Mouse (Mus musculus) forebrain, postnatal 0 days (tissue): ENCODE results near the gene Myl3. TPM values are rescaled to one million over a fixed set of nuclear protein-coding genes. Genes with fewer than 3 reads are reported as not detected.

Experiments
- ATAC-seq: fragments of 200-750 bp; cut with Nextera tagmentation; 2 replicates; pipeline ENCODE4 v1.8.0; 2017; ENCODE audit warnings: mild to moderate bottlenecking, moderate library complexity
- DNase-seq: peaks from one replicate; pipeline ENCODE4 v3.0.0-alpha.2; 2015
- H3K27ac ChIP-seq: fragments of 300-500 bp; sonication (generic); 2 replicates; pipeline ENCODE4 v1.5.1; 2014; ENCODE audit warnings: low read depth, mild to moderate bottlenecking, antibody characterized with exemption, low read length, moderate library complexity, mixed read lengths
- H3K27me3 ChIP-seq: fragments of 300-500 bp; sonication (generic); 2 replicates; pipeline ENCODE4 v1.6.1; 2014; ENCODE audit warnings: mild to moderate bottlenecking, low read length, mixed read lengths; ENCODE audit not compliant: insufficient read depth
- H3K36me3 ChIP-seq: fragments of 300-500 bp; sonication (generic); 2 replicates; pipeline ENCODE4 v1.6.1; 2014; ENCODE audit warnings: mild to moderate bottlenecking, moderate library complexity; ENCODE audit not compliant: insufficient read depth
- H3K4me1 ChIP-seq: fragments of 300-500 bp; sonication (generic); 2 replicates; pipeline ENCODE4 v1.6.1; 2014; ENCODE audit warnings: antibody characterized with exemption; ENCODE audit not compliant: insufficient read depth
- H3K4me2 ChIP-seq: fragments of 300-500 bp; sonication (generic); 2 replicates; pipeline ENCODE4 v1.6.1; 2014; ENCODE audit warnings: low read depth, mild to moderate bottlenecking, moderate library complexity
- H3K4me3 ChIP-seq: fragments of 300-500 bp; sonication (generic); 2 replicates; pipeline ENCODE4 v1.5.1; 2014; ENCODE audit warnings: low read depth, low read length, mixed read lengths
- H3K9ac ChIP-seq: fragments of 300-500 bp; sonication (generic); 2 replicates; pipeline ENCODE4 v1.6.1; 2014; ENCODE audit warnings: mild to moderate bottlenecking
- H3K9me3 ChIP-seq: fragments of 300-500 bp; sonication (generic); 2 replicates; pipeline ENCODE4 v1.6.1; 2016; ENCODE audit warnings: low read length
- CTCF ChIP-seq: sonication (generic); IDR thresholded peaks from 2 replicates; pipeline ENCODE4 v1.5.1; 2016; ENCODE audit warnings: antibody characterized with exemption, control low read depth, low read depth
- WGBS: fragments of 180-500 bp; shearing (Covaris S2); extraction: QIAGEN DNeasy Blood & Tissue Kit; methylation state at CpG from one replicate; pipeline ENCODE4 v1.1.7; 2014; 5-methylcytosine and 5-hydroxymethylcytosine counted together
- polyA plus RNA-seq: library from polyadenylated mRNA; unstranded; fragments of >200 nt; fragmentation: Nextera tagmentation; extraction: Ambion mirVana; gene quantifications from 2 replicates; pipeline ENCODE4 v1.2.1, GENCODE M21; 2015
- total RNA-seq: library from RNA; depleted of rRNA; stranded (reverse); fragments of >200 nt; gene quantifications from 2 replicates; pipeline ENCODE4 v1.2.3, GENCODE M21; 2014

Gene Myl3
- total and polyA plus RNA-seq, 2 experiments from 2014 or later, result 0.76 to 0.99 TPM

DNA sequence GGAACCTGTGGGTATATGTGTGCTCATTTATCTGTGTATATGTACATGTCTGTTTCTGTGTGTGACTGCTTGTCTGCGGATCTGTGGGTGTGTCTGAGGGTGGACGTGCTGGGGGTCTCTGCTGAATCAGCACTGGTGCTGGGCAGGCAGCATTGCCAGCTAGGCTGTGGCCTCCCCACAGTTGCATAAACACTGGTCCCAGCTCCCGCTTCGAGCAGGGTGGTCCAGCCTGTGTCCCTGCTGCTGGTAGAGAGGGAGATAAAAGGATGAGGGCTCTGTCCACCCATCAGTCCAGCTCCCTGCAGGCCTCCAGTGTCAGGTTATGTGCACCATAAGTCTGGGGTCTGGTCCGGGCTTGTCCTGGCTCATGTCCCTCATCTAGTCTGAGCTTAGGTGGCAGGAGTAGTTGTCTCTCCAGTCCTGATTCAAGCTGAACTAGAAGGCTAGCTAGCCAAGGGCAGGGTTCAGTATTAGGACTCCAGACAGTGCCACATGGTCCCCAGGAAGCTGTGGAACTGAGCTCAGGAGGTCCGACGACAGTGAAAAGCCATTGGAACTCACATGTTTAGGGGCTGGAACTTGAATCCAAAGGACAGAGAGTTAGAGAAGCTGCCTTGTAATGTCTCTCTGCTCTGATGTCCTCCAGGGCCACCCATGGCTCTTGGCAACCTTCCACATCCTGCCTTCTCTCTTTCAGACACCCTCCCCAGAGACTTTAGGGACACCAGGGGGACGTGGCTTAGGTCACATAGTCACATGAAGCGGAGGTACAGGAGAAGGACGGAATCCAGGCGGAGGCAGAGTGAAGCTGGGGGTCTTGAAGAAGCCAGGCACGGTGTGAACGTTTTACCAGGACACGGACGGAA is 33.0 kb downstream of the Myl3 start:
- no peak overlapping the region for H3K4me3 ChIP-seq
- no peak overlapping the region for H3K9ac ChIP-seq
- DNase-seq (no peak), ATAC-seq (no peak)
- H3K4me1 ChIP-seq, result no peaks in the 10 kb centered on the region
- no peaks in the 10 kb centered on the region for H3K9me3 ChIP-seq
- TF ChIP-seq CTCF, result no peak
- no peaks in the 10 kb centered on the region for H3K36me3 ChIP-seq
- no peak overlapping the region for H3K4me2 ChIP-seq
- no peaks in the 10 kb centered on the region for H3K27me3 ChIP-seq
- no peak overlapping the region for H3K27ac ChIP-seq
- 77% methylated on average over 15 of the region's 15 CpGs for WGBS

DNA sequence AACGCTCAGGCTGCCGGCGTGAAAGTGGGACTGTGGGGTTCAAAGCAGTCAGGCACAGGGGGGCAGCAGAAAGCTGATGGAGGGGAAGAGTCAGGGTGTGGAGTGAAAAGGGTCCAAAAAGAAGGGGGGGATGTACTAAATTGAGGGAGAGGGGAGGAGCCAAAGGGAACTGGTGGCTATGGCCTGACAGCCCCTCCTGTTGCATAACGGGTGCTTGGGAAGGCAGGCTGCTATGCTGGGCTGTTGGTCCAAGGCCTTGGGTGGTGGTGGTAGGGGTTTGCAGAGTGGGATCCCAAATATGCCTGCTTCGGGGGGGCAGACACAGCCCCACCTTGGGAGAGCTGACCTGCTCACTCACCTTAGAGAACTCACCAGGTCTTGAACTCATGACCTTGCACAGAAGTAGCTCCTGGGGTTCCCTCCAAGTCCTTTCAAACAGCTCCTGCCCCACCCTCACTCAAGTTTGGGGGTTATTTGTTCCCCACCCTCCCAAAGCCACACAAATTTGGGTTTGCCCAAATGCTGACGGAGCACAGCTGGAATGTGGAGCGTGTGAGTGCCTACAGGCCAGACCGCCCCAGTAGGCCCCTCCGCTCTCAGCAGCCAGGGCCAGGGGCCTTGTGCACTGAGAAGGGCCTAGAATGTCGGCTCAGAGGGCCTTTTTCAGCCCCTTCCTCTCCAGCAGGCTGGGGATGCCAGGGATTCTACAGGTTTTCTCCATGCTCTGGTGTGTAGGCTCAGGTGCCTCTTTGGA is 33.8 kb downstream of the Myl3 start:
- Histone ChIP-seq H3K9me3 (no peaks in the 10 kb centered on the region), H3K27ac (no peak overlapping the region), H3K4me3 (no peak overlapping the region), H3K4me2 (no peak overlapping the region), H3K9ac (no peak overlapping the region), H3K36me3 (no peaks in the 10 kb centered on the region), H3K27me3 (no peaks in the 10 kb centered on the region; the same call in 1 of the 2 replicates), H3K4me1 (no peaks in the 10 kb centered on the region)
- WGBS, result 80% methylated on average over 10 of the region's 10 CpGs
- DNase-seq, result no peak
- no peak for ATAC-seq
- no peak for TF ChIP-seq CTCF

DNA sequence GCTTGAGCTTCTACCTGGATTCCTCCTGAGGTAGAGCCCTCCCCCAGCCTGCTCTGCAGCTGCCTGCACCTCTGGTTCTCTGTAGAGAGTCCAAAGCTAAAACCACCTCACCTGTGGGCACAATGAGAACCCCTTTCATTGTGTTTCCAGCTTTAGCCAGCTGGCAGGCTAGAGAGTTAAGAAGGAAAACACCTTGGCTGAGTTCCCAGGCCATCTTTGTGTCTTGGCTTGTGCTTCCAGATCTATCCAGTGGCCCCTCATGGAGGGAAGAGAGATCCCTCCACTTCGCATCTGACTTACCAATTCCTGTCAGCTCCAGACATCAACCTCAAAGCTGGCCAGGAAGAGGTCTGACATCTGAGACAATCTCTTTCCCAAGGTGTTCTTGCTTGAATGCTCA is 36.4 kb downstream of the Myl3 start:
- 63% methylated on average over 1 of the region's 1 CpGs for WGBS
- H3K9me3 ChIP-seq, result no peaks in the 10 kb centered on the region
- ATAC-seq (no peak), DNase-seq (no peak)
- TF ChIP-seq CTCF, result no peak
- H3K27ac ChIP-seq, result no peak overlapping the region
- no peaks in the 10 kb centered on the region for H3K4me1 ChIP-seq
- no peak overlapping the region for H3K4me2 ChIP-seq
- H3K36me3 ChIP-seq, result no peaks in the 10 kb centered on the region
- no peak overlapping the region for H3K4me3 ChIP-seq
- H3K9ac ChIP-seq, result no peak overlapping the region
- no peaks in the 10 kb centered on the region; the same call in 1 of the 2 replicates for H3K27me3 ChIP-seq

DNA sequence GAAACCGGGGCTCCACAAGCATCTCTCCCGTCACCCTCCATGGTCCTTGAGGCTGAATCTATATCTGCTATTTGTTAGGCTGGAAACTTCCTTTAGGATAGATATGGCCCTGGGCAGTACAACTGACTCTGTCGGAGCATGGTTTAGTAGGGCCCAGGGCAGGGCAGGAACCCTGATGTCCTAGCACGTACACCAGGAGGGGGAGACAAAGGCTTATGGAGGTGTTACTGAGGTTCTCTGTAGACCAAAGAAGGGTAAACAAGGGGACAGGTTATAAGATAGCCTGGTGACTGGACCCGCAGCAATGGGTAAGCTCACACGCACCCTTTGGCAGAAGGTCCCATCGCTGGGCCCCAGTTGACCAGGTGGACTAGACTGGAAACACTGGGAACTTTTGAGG is 36.9 kb downstream of the Myl3 start:
- H3K4me2 ChIP-seq, result no peak overlapping the region
- no peaks in the 10 kb centered on the region; the same call in 1 of the 2 replicates for H3K27me3 ChIP-seq
- H3K9ac ChIP-seq, result no peak overlapping the region
- H3K4me3 ChIP-seq, result no peak overlapping the region
- no peaks in the 10 kb centered on the region for H3K36me3 ChIP-seq
- DNase-seq, result no peak
- no peak for ATAC-seq
- TF ChIP-seq CTCF, result no peak
- H3K4me1 ChIP-seq, result no peaks in the 10 kb centered on the region
- no peak overlapping the region for H3K27ac ChIP-seq
- WGBS, result 84% methylated on average over 7 of the region's 7 CpGs
- H3K9me3 ChIP-seq, result no peaks in the 10 kb centered on the region

DNA sequence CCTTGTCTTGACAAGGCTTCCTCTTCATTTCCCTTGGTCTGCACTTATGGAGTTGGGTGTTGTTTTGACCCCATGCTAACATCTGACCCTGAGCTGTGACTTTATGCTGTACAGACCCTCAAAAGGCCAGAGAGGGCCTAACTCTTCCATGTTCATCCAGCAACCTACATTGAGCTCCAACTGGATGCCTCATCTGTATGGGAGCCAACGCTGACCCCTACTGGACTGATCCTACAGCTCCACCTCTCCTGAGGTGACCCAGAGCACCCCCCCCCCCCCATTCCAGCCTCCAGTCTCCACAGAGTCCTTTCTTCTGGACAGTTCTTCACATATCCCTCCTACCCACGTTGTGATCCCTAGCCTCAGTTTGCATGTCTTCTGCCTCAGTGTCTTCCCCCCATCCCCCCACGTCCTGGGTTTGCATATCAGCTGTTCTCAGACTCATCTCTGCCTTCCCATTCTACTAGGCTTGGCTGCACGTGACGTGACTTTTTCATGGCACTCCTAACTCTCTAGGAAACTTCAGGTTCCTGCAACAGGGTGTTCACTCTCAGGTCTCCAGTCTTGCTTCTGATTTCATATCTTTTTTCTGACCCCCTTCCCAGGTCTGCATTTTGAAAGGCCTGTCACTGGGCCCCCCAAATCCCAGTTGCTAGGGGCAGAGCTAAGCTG is 37.7 kb downstream of the Myl3 start:
- ATAC-seq (no peak), DNase-seq (no peak)
- no peak overlapping the region for H3K4me3 ChIP-seq
- WGBS, result 58% methylated on average over 5 of the region's 5 CpGs
- no peaks in the 10 kb centered on the region for H3K36me3 ChIP-seq
- no peaks in the 10 kb centered on the region for H3K4me1 ChIP-seq
- H3K4me2 ChIP-seq, result no peak overlapping the region
- H3K9ac ChIP-seq, result no peak overlapping the region
- TF ChIP-seq CTCF, result peak; percentile 31; the same call in 1 of the 2 replicates
- H3K27me3 ChIP-seq, result no peaks in the 10 kb centered on the region; the same call in 1 of the 2 replicates
- H3K9me3 ChIP-seq, result no peaks in the 10 kb centered on the region
- no peak overlapping the region for H3K27ac ChIP-seq

DNA sequence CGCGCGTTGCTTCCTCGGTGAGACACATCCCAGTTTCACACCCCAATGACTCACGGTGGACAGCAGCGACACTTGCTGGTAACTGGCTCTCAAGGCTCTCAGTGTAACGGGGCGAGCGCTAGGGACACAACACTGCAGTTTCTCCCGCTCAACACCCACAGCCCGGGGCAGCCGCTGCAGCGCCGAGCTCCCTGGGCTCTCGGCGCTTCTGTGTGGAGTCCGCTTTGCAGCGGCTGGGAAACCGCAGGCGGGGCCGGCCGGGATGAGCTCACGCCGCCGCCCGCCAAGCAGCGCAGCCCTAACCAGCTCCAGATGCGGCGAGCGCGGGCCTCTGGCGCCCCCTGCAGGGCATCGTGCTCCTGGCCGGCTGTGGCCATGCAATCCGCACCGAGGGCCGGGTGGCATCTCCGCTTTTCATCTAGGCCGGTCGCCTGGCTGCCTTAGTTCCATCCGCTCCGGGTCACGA is 39.6 kb downstream of the Myl3 start:
- Histone ChIP-seq H3K4me1 (no peaks in the 10 kb centered on the region), H3K9me3 (no peaks in the 10 kb centered on the region), H3K27me3 (no peaks in the 10 kb centered on the region; the same call in 1 of the 2 replicates), H3K4me2 (peak overlapping the region; percentile 86), H3K4me3 (peak overlapping the region; percentile 48), H3K27ac (peak overlapping the region; percentile 68), H3K9ac (peak overlapping the region; percentile 71), H3K36me3 (no peaks in the 10 kb centered on the region)
- WGBS, result 2% methylated on average over 43 of the region's 43 CpGs
- ATAC-seq (peak; percentile 97), DNase-seq (peak; percentile 95)
- peak; percentile 93 for TF ChIP-seq CTCF
